Mouse (Mus musculus) embryonic facial prominence, embryonic 10.5 days (tissue): ENCODE measurements around the gene Nr2c2ap. TPM values are rescaled to one million over a fixed set of nuclear protein-coding genes. Genes with fewer than 3 reads are reported as not detected.

Experiments
- DNase-seq: peaks from one replicate; pipeline ENCODE4 v3.0.0-alpha.2; 2017; ENCODE audit warnings: low spot score
- H3K27ac ChIP-seq: fragments of 300-500 bp; sonication (generic); replicated peaks from 2 replicates; pipeline ENCODE4 v1.5.1; 2016; ENCODE audit warnings: mild to moderate bottlenecking
- H3K27me3 ChIP-seq: fragments of 300-500 bp; sonication (generic); replicated peaks from 2 replicates; pipeline ENCODE4 v1.6.1; 2016; ENCODE audit warnings: low read depth, mild to moderate bottlenecking; ENCODE audit not compliant: poor library complexity, severe bottlenecking
- H3K36me3 ChIP-seq: fragments of 300-500 bp; sonication (generic); replicated peaks from 2 replicates; pipeline ENCODE4 v1.6.1; 2016; ENCODE audit warnings: mild to moderate bottlenecking, moderate library complexity
- H3K4me1 ChIP-seq: fragments of 300-500 bp; sonication (generic); 2 replicates; pipeline ENCODE4 v1.6.1; 2016
- H3K4me3 ChIP-seq: fragments of 300-500 bp; sonication (generic); 2 replicates; pipeline ENCODE4 v1.5.1; 2016; ENCODE audit warnings: mild to moderate bottlenecking, moderate library complexity
- H3K9me3 ChIP-seq: fragments of 300-500 bp; sonication (generic); 2 replicates; pipeline ENCODE4 v1.6.1; 2016; ENCODE audit warnings: mild to moderate bottlenecking
- WGBS: fragments of 180-500 bp; shearing (Covaris S2); methylation state at CpG from one replicate; pipeline ENCODE4 v1.1.7; 2016; 5-methylcytosine and 5-hydroxymethylcytosine counted together
- polyA plus RNA-seq: library from polyadenylated mRNA; unstranded; fragments of >200 nt; fragmentation: Nextera tagmentation; extraction: Ambion mirVana; gene quantifications from 2 replicates; pipeline ENCODE4 v1.2.1, GENCODE M21; 2016

The Nr2c2ap gene
- polyA plus RNA-seq, 1 experiment from 2014 or later, result 32.0 TPM

DNA sequence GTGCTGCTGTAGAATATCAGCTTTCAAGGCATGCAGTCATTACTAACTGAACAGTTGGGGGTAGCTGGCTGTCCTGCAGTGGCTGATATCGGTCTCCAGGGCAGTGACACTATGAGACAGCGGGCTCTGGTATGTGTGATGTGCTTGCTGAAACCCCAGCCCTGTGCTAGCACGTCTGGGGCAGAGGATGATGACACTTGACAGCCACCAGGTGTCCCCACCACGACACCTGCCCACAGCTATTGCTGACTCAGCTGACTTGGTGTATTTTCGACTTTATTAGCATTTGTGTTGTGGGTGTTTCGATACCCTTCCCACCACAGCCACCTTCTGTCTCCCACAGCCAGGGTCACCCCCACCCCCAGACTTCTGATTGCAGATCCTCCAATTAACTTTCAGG lies 26.6 kb upstream of the Nr2c2ap start:
- no peak overlapping the region for H3K4me3 ChIP-seq
- no peaks in the 10 kb centered on the region for H3K9me3 ChIP-seq
- H3K27me3 ChIP-seq, result peaks cover 34% of the 10 kb centered on the region
- H3K4me1 ChIP-seq, result no peaks in the 10 kb centered on the region
- no peak overlapping the region for H3K27ac ChIP-seq
- 23% methylated on average over 6 of the region's 6 CpGs for WGBS
- H3K36me3 ChIP-seq, result no peaks in the 10 kb centered on the region
- peak; percentile 47 for DNase-seq

DNA sequence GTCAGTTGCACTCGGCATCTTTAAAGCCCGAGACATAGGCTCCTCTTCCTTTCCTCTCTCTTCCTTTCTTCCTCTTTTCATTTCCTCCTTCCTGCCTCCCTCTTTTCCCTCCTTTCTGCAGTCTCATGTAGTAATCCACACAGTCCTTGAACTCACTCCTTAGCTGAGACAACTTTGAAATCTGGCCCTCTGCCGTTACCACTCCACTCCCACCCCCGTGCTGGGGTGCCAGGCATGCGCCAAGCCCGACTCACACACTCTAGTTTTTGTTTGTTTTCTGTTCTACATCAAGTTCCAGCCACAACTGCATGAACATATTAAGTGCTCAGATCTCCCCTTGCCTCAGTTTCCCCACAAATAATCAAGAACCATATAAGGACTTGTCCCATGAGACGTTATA lies 26.2 kb upstream of the Nr2c2ap start:
- Histone ChIP-seq H3K4me1 (no peaks in the 10 kb centered on the region), H3K9me3 (no peaks in the 10 kb centered on the region), H3K4me3 (no peak overlapping the region), H3K27me3 (peaks cover 38% of the 10 kb centered on the region), H3K36me3 (no peaks in the 10 kb centered on the region), H3K27ac (no peak overlapping the region)
- 83% methylated on average over 7 of the region's 7 CpGs for WGBS
- DNase-seq, result no peak

DNA sequence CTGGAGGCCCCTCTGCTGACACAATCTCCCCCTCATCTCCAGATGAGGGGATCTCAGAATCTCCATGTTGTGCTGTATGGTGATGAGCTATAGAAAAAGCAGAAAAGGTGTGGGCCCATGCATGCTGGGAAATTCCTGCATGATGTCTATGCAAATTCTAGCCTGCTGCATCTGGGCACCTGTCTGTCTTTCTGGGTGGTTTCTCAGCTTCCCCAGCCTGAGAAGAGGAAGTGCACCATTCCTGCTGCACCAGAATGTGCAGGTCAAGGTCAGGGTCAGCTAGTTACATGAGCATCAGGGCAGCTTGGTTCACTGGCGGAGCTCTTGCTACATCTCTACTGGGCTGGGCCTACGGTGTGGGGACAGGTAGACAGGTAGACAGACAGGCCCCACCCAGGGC lies 20.7 kb upstream of the Nr2c2ap start:
- H3K27me3 ChIP-seq, result peaks cover 85% of the 10 kb centered on the region
- no peaks in the 10 kb centered on the region for H3K9me3 ChIP-seq
- no peak overlapping the region for H3K27ac ChIP-seq
- WGBS, result 73% methylated on average over 2 of the region's 2 CpGs
- H3K4me3 ChIP-seq, result no peak overlapping the region
- peaks cover 15% of the 10 kb centered on the region for H3K4me1 ChIP-seq
- no peaks in the 10 kb centered on the region for H3K36me3 ChIP-seq
- DNase-seq, result no peak

DNA sequence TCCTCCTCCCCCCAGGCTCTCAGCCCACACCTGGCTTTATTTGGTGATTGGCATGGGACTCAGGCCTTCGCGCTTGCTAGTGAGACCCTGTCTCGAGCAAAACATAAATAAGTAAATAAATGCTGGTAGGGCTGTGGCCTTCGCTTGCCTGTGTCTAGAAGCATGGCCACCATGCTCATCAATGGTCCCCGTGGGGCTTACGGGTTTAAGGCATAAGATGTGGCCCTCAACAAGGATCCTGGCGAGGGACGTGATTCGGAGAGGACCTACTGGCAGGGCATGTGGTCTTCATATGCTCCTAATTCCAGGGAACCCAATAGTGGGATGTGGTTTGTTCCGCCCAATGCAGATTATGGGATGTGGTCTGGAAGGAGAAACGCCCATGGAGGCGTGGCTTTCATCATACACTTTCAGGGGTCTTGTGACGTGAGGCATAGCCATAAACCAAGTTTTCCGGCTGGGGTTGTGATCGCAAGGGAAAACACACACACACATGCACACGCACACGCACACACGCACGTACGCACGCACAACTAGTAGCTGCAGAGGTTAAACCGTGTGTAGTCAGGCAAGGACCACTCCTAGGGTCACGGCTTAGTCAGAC lies 19.8 kb upstream of the Nr2c2ap start:
- Histone ChIP-seq H3K4me1 (peaks cover 15% of the 10 kb centered on the region), H3K9me3 (no peaks in the 10 kb centered on the region), H3K36me3 (no peaks in the 10 kb centered on the region), H3K4me3 (no peak overlapping the region), H3K27ac (no peak overlapping the region), H3K27me3 (peaks cover 94% of the 10 kb centered on the region)
- no peak for DNase-seq
- 45% methylated on average over 23 of the region's 23 CpGs for WGBS

DNA sequence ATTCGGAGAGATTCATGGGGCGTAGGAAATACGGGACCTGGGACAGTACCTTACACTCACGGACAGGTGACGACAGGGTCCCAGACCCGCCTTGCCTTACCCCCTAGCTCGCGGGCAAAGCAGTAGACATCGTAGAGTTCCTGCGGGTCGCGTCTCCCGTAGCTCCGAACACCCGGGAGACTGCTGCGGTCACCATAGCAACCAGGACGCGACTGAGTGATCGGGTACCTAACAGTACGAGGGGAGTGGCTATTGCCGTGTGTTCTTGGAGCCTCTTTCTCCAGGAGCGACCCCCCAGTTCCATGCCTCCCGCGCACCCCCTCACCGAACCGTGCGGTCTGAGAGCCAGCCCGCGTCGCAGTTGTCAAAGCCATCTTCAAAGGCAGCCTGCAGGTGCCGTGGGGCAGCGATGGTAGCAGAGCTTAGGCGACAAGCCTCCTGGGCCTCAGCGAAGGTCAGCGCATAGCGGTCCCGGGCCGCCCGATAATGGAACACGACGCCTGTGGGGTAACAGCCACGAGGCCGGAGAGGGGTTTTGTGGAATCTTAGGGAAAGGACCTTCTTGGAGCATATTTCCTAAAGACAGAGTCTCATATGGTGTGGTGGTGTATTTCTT lies 18.6 kb upstream of the Nr2c2ap start:
- H3K27ac ChIP-seq, result no peak overlapping the region
- H3K27me3 ChIP-seq, result peaks cover 99% of the 10 kb centered on the region
- peak; percentile 34 for DNase-seq
- no peaks in the 10 kb centered on the region for H3K36me3 ChIP-seq
- H3K9me3 ChIP-seq, result no peaks in the 10 kb centered on the region
- peak overlapping the region; percentile 19 for H3K4me3 ChIP-seq
- 7% methylated on average over 43 of the region's 43 CpGs for WGBS
- peaks cover 16% of the 10 kb centered on the region for H3K4me1 ChIP-seq

DNA sequence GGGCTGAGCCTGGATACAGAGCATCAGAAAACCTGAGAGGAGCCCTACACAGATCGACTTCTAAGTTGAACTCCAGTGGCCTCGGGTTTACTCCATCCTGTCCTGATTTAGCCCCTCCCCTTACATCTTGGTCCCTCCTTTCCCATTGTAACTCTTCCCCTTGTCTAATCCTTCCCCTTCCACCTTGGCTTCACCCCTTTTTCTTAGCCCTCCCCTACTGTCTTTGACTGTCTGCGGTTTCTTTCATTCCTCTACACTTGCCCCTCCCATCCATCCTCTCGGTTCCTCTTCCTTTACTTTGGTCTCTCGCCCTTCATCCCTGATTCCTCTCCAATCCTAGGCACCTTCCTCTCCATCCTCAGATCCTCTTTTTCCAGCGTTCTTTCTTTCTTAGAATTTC lies 16.6 kb upstream of the Nr2c2ap start:
- Histone ChIP-seq H3K36me3 (no peaks in the 10 kb centered on the region), H3K9me3 (no peaks in the 10 kb centered on the region), H3K27ac (no peak overlapping the region), H3K27me3 (peaks cover 100% of the 10 kb centered on the region), H3K4me1 (peaks cover 24% of the 10 kb centered on the region), H3K4me3 (no peak overlapping the region)
- WGBS, result 22% methylated on average over 6 of the region's 6 CpGs
- no peak for DNase-seq

DNA sequence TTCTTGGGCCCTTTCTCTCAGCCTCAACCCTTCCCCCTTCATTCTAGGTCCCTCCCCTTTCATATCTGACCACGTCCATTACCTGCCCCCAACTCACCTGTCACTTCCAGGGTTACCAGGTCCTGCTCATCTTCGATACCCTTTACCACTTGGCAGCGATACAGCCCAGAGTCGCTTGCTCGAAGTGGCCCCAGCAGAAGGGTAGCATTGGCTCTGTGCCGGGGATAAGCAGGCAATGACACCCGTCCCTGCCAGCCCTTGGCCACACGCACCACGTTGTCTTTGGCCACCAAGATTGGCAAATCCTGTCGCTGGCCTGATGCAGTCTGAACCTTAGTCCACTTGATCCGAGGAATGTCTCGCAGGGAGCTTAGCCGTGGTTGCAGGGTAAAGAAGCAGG lies 16.2 kb upstream of the Nr2c2ap start:
- no peak for DNase-seq
- no peaks in the 10 kb centered on the region for H3K36me3 ChIP-seq
- WGBS, result 69% methylated on average over 13 of the region's 13 CpGs
- H3K27me3 ChIP-seq, result peaks cover 100% of the 10 kb centered on the region
- H3K4me1 ChIP-seq, result peaks cover 28% of the 10 kb centered on the region
- H3K27ac ChIP-seq, result no peak overlapping the region
- no peak overlapping the region for H3K4me3 ChIP-seq
- H3K9me3 ChIP-seq, result no peaks in the 10 kb centered on the region

DNA sequence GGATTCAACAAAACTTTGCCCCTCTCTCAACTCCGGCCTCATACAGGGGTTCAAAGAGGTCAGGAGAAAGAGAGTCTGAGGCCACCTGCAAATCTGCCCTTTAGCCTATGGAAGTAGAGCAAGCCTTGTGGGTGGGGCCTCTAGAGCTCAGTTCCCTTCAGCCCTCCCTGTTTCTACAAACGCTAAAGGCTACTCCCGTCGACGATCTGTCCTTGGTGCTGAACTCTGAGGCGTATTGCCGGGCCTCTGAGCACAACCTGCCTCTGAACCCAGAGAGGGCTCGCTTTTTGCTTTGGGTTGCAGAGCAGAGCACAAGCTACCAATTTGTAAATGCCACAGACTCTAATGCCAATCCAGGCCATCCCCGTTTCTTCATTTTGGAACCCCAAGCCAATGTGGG lies 13.5 kb upstream of the Nr2c2ap start:
- Histone ChIP-seq H3K36me3 (no peaks in the 10 kb centered on the region), H3K9me3 (no peaks in the 10 kb centered on the region), H3K4me1 (peaks cover 26% of the 10 kb centered on the region), H3K27me3 (peaks cover 90% of the 10 kb centered on the region), H3K4me3 (no peak overlapping the region), H3K27ac (no peak overlapping the region)
- DNase-seq, result peak; percentile 64
- WGBS, result 5% methylated on average over 9 of the region's 9 CpGs

DNA sequence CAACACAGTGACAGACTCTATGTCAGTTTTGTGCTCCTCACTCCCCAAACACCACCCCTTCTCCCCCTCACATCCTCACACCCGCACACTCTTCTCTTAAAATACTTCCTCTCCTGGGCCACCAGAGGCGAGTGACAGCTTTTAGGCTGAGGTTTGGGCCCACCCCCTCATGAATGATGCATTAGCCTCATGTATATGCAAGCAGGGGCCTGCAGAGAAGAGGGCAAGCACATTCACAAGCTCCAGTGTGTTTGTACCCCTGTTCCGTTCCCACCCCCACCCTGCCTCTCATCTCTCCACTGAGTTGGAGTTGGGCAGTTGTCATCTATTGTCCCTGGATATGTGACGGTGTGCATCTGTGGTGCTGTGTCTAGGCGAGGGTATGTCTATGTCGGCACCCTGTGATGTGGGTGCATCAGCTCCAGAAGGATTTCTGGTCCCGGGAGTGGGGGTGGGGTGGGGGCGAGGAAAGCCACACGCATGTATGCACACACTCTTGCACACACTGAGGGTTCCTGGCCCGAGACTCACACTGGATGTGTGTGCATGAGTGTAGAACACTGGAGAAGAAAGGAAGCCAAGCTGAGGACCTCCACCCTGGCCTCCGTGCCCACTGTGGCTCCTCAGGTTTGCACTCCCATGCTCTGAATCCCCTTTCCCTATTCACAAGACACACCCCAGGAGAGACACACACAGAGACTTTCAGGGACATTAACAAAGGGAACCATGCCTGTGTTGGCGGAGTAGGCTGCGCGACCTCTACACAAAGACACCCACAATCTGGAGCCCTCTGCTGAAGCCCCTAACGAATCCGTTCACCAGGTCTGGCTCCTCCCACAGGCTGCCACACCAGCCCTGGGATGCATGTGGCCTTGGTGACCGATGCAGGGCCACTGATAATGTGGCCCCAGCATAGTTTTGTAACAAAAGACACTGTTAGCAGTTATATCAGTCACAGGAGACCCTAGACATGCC lies 12.1 kb upstream of the Nr2c2ap start:
- peak overlapping the region; percentile 55 for H3K4me3 ChIP-seq
- peak overlapping the region; percentile 20; the same call in 1 of the 2 replicates for H3K27ac ChIP-seq
- no peaks in the 10 kb centered on the region for H3K9me3 ChIP-seq
- no peaks in the 10 kb centered on the region for H3K36me3 ChIP-seq
- H3K27me3 ChIP-seq, result peaks cover 76% of the 10 kb centered on the region
- peaks cover 24% of the 10 kb centered on the region for H3K4me1 ChIP-seq
- DNase-seq, result no peak
- 9% methylated on average over 17 of the region's 17 CpGs for WGBS

DNA sequence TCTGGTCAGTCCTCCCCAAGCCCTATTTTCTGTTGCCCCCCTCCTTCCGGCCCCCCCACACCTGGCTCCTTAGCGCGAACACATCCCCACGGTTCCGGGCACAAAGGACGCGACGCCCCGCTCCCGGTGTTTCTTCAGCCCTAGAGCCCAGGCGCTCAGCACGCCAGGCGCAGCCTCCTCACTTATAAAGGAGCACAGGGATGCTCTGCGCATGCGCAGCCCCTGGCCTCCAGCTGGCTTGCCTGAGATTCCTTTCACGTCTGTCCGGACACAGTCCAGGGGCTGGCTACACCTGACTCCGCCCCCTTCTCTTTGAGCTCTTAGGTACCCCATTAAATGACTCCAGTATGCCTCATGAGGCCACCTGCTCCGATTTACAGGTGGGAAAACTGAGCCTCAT lies 10.5 kb upstream of the Nr2c2ap start, which contains the start of gene Ncan:
Gene Ncan (minus strand): TSS at position 207 of the 400 bp plus-strand sequence.
- WGBS, result 2% methylated on average over 19 of the region's 19 CpGs
- Histone ChIP-seq H3K9me3 (no peaks in the 10 kb centered on the region), H3K36me3 (no peaks in the 10 kb centered on the region), H3K4me1 (peaks cover 24% of the 10 kb centered on the region), H3K27me3 (peaks cover 59% of the 10 kb centered on the region), H3K27ac (peak within 1 kb of the TSS; percentile 72), H3K4me3 (peak within 1 kb of the TSS; percentile 55)
- peak; percentile 89 for DNase-seq

DNA sequence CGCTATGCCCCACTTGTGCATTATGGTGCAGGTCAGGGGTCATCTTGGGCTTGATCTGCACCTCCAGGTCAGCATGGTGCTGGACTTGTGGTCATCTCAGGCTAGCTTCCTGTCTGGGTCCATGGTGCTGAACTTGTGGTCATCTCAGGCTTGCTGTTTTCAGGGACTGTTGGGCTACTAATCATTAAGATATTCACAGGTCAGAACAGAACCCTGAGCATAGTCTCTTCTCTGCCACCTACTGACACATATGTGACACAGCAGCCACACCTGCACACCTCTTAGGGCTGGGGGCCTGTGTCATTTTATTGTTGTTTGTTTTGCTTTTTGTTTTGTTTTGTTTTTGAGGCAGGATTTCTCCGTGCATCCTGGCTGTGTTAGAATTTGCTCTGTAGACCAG lies 8.3 kb upstream of the Nr2c2ap start:
- DNase-seq, result no peak
- 53% methylated on average over 2 of the region's 2 CpGs for WGBS
- Histone ChIP-seq H3K4me3 (no peak overlapping the region), H3K4me1 (peaks cover 20% of the 10 kb centered on the region), H3K9me3 (no peaks in the 10 kb centered on the region), H3K27me3 (peaks cover 37% of the 10 kb centered on the region), H3K27ac (no peak overlapping the region), H3K36me3 (no peaks in the 10 kb centered on the region)

DNA sequence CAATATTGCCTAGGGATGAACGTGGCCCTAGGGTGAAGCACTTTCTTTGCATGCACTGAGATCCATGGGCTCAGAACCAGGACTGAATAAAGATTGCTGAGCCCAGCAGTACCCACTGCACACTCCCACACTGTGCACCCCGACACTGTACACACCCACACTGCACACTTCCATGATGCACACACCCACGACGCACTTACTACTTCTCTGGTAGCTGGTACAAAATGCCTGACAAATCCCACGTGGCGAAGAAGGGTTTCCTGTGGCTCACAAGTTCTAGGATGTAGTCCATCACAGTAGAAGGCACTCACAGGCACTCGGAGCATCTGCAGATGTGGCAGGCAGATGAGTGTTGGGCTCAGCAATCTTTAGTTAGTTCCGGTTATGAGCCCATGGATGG lies 6.1 kb upstream of the Nr2c2ap start:
- Histone ChIP-seq H3K9me3 (no peaks in the 10 kb centered on the region), H3K4me1 (peaks cover 15% of the 10 kb centered on the region), H3K27me3 (peaks cover 16% of the 10 kb centered on the region), H3K4me3 (no peak overlapping the region), H3K27ac (no peak overlapping the region), H3K36me3 (no peaks in the 10 kb centered on the region)
- 65% methylated on average over 8 of the region's 8 CpGs for WGBS
- no peak for DNase-seq
